Mouse (Mus musculus): ENCODE results near the gene Hook2.

DNA sequence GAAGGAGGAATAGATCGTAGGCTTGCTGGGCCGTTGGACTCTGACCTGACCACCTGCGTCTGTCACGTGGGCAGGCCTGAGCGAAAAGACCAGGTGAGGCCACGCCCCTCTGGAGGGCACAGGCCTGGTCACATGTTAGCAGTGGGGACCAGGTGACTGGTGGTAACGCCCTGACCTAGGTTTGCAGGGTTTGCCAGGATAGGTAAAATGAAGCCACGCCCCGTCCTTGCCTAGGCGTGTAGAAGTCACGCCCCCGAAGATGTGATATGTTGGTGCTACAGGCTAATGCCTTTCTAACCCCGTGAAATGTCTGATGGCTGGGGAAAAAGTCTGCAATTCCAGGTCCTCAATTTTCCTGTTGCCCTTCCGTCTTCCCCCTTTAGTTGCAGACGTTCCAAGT, 433 bp downstream of the Hook2 start:
- TF ChIP-seq GATA1 (IDR thresholded peaks at IDR 0.05; ENCODE audit: low read length), result no peak
- TF ChIP-seq TAL1 (IDR thresholded peaks at IDR 0.05; ENCODE audit: low read length), result no peak

All from erythroblast, embryonic 14.5 days (primary cell).